Mouse (Mus musculus): ENCODE results near the gene Slc26a1. TPM values are rescaled to one million over a fixed set of nuclear protein-coding genes. Genes with fewer than 3 reads are reported as not detected.
A peak's percentile ranks its signal among the peaks of the same experiment; 100 is the strongest.

The Slc26a1 gene
- polyA plus RNA-seq, 1 experiment from 2014 or later = 4.0 TPM

GRCm38 (mm10) chr5:108665066-108665465 is 10.3 kb downstream of the Slc26a1 start:
- peaks cover 8% of the 10 kb centered on the region; the same call in 1 of the 2 replicates for H3K27me3 ChIP-seq (replicated peaks)
- H3K27ac ChIP-seq = no peak overlapping the region
- no peaks in the 10 kb centered on the region for H3K36me3 ChIP-seq (replicated peaks)
- no peak overlapping the region for H3K4me3 ChIP-seq
- WGBS = 33% methylated on average over 3 of the region's 3 CpGs
- ATAC-seq (replicated peaks) = no peak
- no peaks in the 10 kb centered on the region for H3K9me3 ChIP-seq
- H3K9ac ChIP-seq = no peak overlapping the region
- no peak overlapping the region for H3K4me2 ChIP-seq
- peaks cover 22% of the 10 kb centered on the region for H3K4me1 ChIP-seq

- Histone ChIP-seq H3K36me3 (replicated peaks) (no peaks in the 10 kb centered on the region), H3K4me3 (no peak overlapping the region), H3K27ac (no peak overlapping the region), H3K9me3 (no peaks in the 10 kb centered on the region), H3K4me1 (peaks cover 29% of the 10 kb centered on the region), H3K9ac (no peak overlapping the region), H3K27me3 (replicated peaks) (peaks cover 8% of the 10 kb centered on the region; the same call in 1 of the 2 replicates), H3K4me2 (no peak overlapping the region)
- no peak for ATAC-seq (replicated peaks)
- WGBS = 84% methylated on average over 4 of the region's 4 CpGs
Observed at GRCm38 (mm10) chr5:108662772-108663171, 12.6 kb downstream of the Slc26a1 start.

- H3K9ac ChIP-seq = peak overlapping the region; percentile 88
- H3K27ac ChIP-seq = peak overlapping the region; percentile 54
- peak overlapping the region; percentile 81 for H3K4me2 ChIP-seq
- H3K4me3 ChIP-seq = peak overlapping the region; percentile 76
- peaks cover 8% of the 10 kb centered on the region; the same call in 1 of the 2 replicates for H3K27me3 ChIP-seq (replicated peaks)
- no peaks in the 10 kb centered on the region for H3K36me3 ChIP-seq (replicated peaks)
- peaks cover 31% of the 10 kb centered on the region for H3K4me1 ChIP-seq
- H3K9me3 ChIP-seq = no peaks in the 10 kb centered on the region
- ATAC-seq (replicated peaks) = peak; percentile 98
- WGBS = 11% methylated on average over 36 of the region's 36 CpGs
Observed at GRCm38 (mm10) chr5:108660632-108661268, 14.6 kb downstream of the Slc26a1 start.

DNA sequence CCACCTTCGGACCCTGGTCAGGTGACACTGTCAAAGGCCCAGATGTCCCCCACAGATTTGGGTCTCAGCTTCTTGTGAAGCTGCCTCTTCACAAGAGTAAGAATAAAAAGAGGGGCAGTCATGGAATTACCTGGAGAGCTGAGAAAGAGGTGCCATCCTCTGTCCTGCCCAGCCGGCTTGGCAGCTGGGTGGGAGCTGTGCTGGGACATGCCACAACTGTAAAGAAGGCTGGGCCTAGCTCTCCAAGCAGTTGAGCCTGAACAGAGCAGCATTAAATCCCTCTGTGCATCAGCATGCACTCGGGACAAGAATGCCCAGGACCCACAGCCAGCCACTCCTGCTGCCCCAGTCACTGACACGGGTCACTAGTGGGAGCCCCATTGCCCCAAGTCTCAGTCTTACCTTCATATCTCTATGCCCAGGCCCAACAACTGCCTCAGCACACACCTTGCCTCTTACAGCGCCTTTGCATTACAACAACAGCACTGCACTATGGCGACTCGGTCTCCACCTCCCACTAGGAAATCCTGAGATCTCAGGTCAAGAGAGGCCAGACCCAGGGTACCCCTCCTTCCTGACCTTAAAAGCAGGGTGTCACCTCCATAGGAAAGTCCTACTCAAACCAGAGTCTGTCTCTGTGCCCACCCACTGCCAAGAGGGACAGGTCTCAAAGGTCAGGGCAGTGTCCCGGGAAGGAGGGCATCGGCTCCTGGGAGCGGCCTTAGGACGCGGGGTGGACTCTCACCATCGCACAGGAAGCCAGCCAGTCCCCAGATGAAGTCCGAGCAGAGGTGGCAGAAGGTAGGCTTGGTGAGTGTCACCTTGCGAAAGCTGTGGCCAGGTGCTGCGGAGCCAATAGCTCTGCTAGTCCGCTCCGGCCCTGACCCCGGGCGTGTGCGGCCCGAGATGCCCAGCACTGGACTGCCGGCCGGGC is 15.4 kb downstream of the Slc26a1 start, which contains the start of gene Idua:
Gene Idua (plus strand): TSS at position 634 of the 934 bp plus-strand sequence.
- Histone ChIP-seq H3K36me3 (replicated peaks) (0 out of 2 replicates have a peak, but pooled peaks cover 3% of the 10 kb centered on the region), H3K27ac (peak within 1 kb of the TSS; percentile 54), H3K4me3 (peak within 1 kb of the TSS; percentile 76), H3K27me3 (replicated peaks) (peaks cover 4% of the 10 kb centered on the region; the same call in 1 of the 2 replicates), H3K9ac (peak within 1 kb of the TSS; percentile 88), H3K4me1 (peaks cover 31% of the 10 kb centered on the region), H3K9me3 (no peaks in the 10 kb centered on the region), H3K4me2 (peak within 1 kb of the TSS; percentile 81)
- WGBS = 9% methylated on average over 24 of the region's 24 CpGs
- peak; percentile 57 for ATAC-seq (replicated peaks)

- 86% methylated on average over 1 of the region's 1 CpGs for WGBS
- H3K4me2 ChIP-seq = 0 out of 2 replicates have a peak overlapping the region, but pooled peaks have one; percentile 81
- H3K9me3 ChIP-seq = no peaks in the 10 kb centered on the region
- H3K27me3 ChIP-seq (replicated peaks) = 0 out of 2 replicates have a peak, but pooled peaks cover 3% of the 10 kb centered on the region
- H3K27ac ChIP-seq = no peak overlapping the region
- peaks cover 31% of the 10 kb centered on the region for H3K4me1 ChIP-seq
- ATAC-seq (replicated peaks) = no peak
- H3K9ac ChIP-seq = no peak overlapping the region
- no peak overlapping the region for H3K4me3 ChIP-seq
- peaks cover 16% of the 10 kb centered on the region; the same call in 1 of the 2 replicates for H3K36me3 ChIP-seq (replicated peaks)
Observed at GRCm38 (mm10) chr5:108658611-108659010, 16.8 kb downstream of the Slc26a1 start.

DNA sequence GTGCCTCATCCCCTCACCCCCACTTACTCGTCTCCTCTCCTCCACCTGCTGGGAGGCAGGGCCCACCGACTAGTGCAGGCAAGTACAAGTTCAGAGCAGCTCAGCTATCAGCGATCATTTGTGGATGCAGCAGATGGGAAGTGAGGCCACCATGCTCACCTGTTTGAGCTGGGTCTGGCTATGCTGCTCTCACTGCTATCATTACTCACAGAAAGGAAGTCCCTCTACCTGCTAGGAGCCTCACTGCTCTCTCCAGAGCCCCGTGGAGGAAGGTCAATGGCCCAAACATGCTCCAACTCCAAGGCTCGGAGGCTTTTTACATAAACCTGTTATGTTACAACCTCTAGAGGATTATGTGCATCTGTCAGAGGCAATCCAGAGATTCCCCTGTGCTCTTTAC is 18.0 kb downstream of the Slc26a1 start:
- Histone ChIP-seq H3K27me3 (replicated peaks) (no peaks in the 10 kb centered on the region), H3K4me1 (peaks cover 31% of the 10 kb centered on the region), H3K9me3 (no peaks in the 10 kb centered on the region), H3K4me3 (no peak overlapping the region), H3K9ac (no peak overlapping the region), H3K36me3 (replicated peaks) (peaks cover 27% of the 10 kb centered on the region; the same call in 1 of the 2 replicates), H3K27ac (no peak overlapping the region), H3K4me2 (no peak overlapping the region)
- 83% methylated on average over 5 of the region's 5 CpGs for WGBS
- no peak for ATAC-seq (replicated peaks)

DNA sequence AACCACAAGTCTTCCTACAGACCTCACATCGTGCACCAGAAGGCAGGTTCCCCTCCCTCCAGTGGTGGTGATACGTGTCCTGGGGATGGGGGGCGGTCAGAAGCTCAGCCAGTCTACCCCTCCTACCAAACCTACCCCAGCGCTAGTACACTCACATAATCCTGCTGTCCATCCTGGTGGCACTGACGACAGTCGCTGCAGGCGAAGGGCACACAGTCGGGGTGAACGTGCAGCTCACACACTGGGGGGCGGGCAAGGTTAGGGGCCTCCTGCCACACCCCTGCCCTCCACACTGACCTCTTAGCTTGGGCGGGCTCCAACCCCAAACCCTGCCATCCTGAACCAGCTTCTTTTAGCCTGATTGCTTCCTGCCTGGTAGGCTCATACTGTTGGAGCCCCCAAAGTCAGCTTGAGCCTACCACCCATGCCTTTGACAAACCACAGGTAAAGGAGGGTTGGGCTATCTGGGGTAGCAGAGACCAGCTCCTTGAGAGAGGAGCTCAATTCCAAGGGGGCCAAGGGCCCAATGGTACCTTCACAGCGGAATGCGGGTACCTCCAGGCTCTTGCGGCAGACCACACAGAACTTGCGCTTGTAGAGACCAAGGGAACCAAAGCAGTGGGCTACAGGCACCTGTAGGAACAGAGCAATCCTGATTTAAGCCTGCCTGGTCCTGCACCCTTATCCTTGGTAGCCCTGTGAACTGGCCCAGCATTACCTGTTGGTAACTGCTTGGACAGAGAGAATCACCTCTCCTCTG is 19.3 kb downstream of the Slc26a1 start:
- H3K36me3 ChIP-seq (replicated peaks) = peaks cover 27% of the 10 kb centered on the region; the same call in 1 of the 2 replicates
- no peaks in the 10 kb centered on the region for H3K27me3 ChIP-seq (replicated peaks)
- peaks cover 29% of the 10 kb centered on the region for H3K4me1 ChIP-seq
- no peak overlapping the region for H3K4me2 ChIP-seq
- no peak overlapping the region for H3K9ac ChIP-seq
- H3K4me3 ChIP-seq = no peak overlapping the region
- H3K27ac ChIP-seq = no peak overlapping the region
- 94% methylated on average over 15 of the region's 15 CpGs for WGBS
- no peaks in the 10 kb centered on the region for H3K9me3 ChIP-seq
- ATAC-seq (replicated peaks) = no peak

GRCm38 (mm10) chr5:108655381-108655780 is 20.0 kb downstream of the Slc26a1 start:
- H3K36me3 ChIP-seq (replicated peaks) = peaks cover 27% of the 10 kb centered on the region; the same call in 1 of the 2 replicates
- H3K27me3 ChIP-seq (replicated peaks) = no peaks in the 10 kb centered on the region
- no peak overlapping the region for H3K4me3 ChIP-seq
- H3K4me2 ChIP-seq = no peak overlapping the region
- WGBS = 95% methylated on average over 9 of the region's 9 CpGs
- no peak overlapping the region for H3K9ac ChIP-seq
- H3K27ac ChIP-seq = no peak overlapping the region
- ATAC-seq (replicated peaks) = no peak
- peaks cover 25% of the 10 kb centered on the region for H3K4me1 ChIP-seq
- H3K9me3 ChIP-seq = no peaks in the 10 kb centered on the region

DNA sequence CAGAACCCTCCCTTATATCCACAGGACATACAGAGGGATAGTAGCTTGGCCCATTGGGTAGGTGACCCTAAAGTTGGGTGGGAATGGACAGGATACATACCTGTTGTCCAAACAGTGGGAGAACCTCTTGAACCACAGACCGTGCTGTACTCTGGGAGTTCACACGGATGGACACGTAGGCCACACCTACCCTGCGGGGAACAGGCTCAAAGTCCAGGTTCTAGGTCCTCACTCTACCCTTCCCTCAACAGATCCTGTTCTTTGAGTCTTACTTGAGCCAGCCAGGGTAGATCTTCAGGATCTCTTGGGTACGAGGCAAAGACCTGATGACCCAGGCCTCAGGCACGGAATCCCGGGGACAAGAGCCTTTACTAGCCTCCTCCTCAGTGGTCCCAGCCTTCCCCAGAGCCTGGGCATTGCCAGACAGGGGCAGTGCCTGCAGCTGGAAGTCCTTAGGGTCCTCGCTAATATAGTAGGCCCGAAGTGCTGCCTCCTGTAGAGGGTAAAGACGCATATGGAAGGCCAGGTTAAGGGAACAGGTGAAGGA is 20.9 kb downstream of the Slc26a1 start:
- Histone ChIP-seq H3K36me3 (replicated peaks) (peaks cover 29% of the 10 kb centered on the region; the same call in 1 of the 2 replicates), H3K27ac (no peak overlapping the region), H3K4me1 (peaks cover 20% of the 10 kb centered on the region), H3K4me3 (no peak overlapping the region), H3K4me2 (no peak overlapping the region), H3K27me3 (replicated peaks) (no peaks in the 10 kb centered on the region), H3K9ac (no peak overlapping the region), H3K9me3 (no peaks in the 10 kb centered on the region)
- WGBS = 94% methylated on average over 10 of the region's 10 CpGs
- ATAC-seq (replicated peaks) = no peak

DNA sequence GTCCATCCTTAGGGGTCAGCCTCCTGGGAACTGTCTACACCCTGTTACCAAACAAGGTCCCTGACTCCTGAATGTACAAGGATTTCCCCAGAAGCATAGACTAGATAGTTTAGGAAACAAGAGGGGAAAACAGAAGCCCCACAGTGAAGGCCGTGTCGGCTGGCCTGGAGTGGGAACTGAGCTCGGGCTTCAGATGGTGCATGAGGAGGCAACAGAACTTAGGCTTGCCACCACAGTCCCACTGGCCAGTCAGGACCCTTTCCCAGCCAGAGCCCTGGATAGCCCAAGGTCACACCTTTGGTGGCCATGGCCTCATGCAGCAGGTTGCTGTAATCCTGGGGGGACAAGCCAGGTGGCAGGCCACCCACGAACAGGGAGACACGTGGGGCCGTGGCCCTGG is 22.0 kb downstream of the Slc26a1 start:
- no peaks in the 10 kb centered on the region for H3K9me3 ChIP-seq
- H3K4me3 ChIP-seq = no peak overlapping the region
- H3K27me3 ChIP-seq (replicated peaks) = no peaks in the 10 kb centered on the region
- 91% methylated on average over 6 of the region's 6 CpGs for WGBS
- no peak overlapping the region for H3K4me2 ChIP-seq
- no peak overlapping the region for H3K27ac ChIP-seq
- peaks cover 8% of the 10 kb centered on the region for H3K4me1 ChIP-seq
- ATAC-seq (replicated peaks) = no peak
- peaks cover 33% of the 10 kb centered on the region for H3K36me3 ChIP-seq (replicated peaks)
- no peak overlapping the region for H3K9ac ChIP-seq

- Histone ChIP-seq H3K4me3 (no peak overlapping the region), H3K4me2 (no peak overlapping the region), H3K36me3 (replicated peaks) (peaks cover 41% of the 10 kb centered on the region), H3K27ac (no peak overlapping the region), H3K4me1 (no peaks in the 10 kb centered on the region), H3K27me3 (replicated peaks) (no peaks in the 10 kb centered on the region), H3K9ac (no peak overlapping the region), H3K9me3 (no peaks in the 10 kb centered on the region)
- ATAC-seq (replicated peaks) = peak; percentile 57
- 65% methylated on average over 1 of the region's 1 CpGs for WGBS
Observed at GRCm38 (mm10) chr5:108651823-108652222, 23.5 kb downstream of the Slc26a1 start.

Measured in midbrain, embryonic 15.5 days (tissue).